In genomic region chr9:14599799-14600198, GRCm38 (mm10) we compare ENCODE assay signal across 32 mouse cellular contexts. TPM values are rescaled to one million over a fixed set of nuclear protein-coding genes. Genes with fewer than 3 reads are reported as not detected.
A peak's percentile ranks its signal among the peaks of the same experiment; 100 is the strongest.
DNase-seq lines count a peak whose midpoint lies in the region; ATAC-seq and TF ChIP-seq lines count a peak whose summit lies in the region.
"Had no signal": no experiment of that assay in that cellular context is flagged by ENCODE, and none has a peak within 500 bp of the region (broad histone marks: within the 10 kb centered on the region; RNA-seq: fewer than 3 reads in every experiment).

No protein-coding gene starts in this region.

- H3K4me2 ChIP-seq in lung, embryonic 14.5 days, result no peak overlapping the region
- no peak overlapping the region for H3K4me2 ChIP-seq in midbrain, embryonic 11.5 days
- no peak overlapping the region for H3K4me2 ChIP-seq in midbrain, postnatal 0 days (ENCODE audit: low read depth, low read length, poor library complexity, severe bottlenecking)
- H3K4me2 ChIP-seq: embryonic facial prominence, embryonic 12.5 days; forebrain, embryonic 12.5 days; heart, embryonic 15.5 days; hindbrain, embryonic 13.5 days; limb, embryonic 12.5 days; liver, embryonic 13.5 days; lung, embryonic 15.5 days; midbrain, embryonic 13.5 days had no signal

- H3K36me3 ChIP-seq in lung, embryonic 14.5 days (ENCODE audit: insufficient read depth), result peaks cover 20% of the 10 kb centered on the region
- peaks cover 3% of the 10 kb centered on the region; the same call in 1 of the 2 replicates for H3K36me3 ChIP-seq in midbrain, embryonic 11.5 days (ENCODE audit: control insufficient read depth, insufficient read depth, low read length)
- peaks cover 12% of the 10 kb centered on the region; the same call in 1 of the 2 replicates for H3K36me3 ChIP-seq in midbrain, postnatal 0 days (ENCODE audit: insufficient read depth, low read length)
- H3K36me3 ChIP-seq: liver, embryonic 13.5 days had no signal

- no peaks in the 10 kb centered on the region for H3K27me3 ChIP-seq in lung, embryonic 14.5 days (ENCODE audit: insufficient read depth, low read length)
- no peaks in the 10 kb centered on the region for H3K27me3 ChIP-seq in midbrain, embryonic 11.5 days (ENCODE audit: control insufficient read depth, insufficient read depth, low read length)
- H3K27me3 ChIP-seq in midbrain, postnatal 0 days (ENCODE audit: insufficient read depth, low read length), result no peaks in the 10 kb centered on the region
- H3K27me3 ChIP-seq: embryonic facial prominence, embryonic 12.5 days; forebrain, embryonic 12.5 days; heart, embryonic 15.5 days; hindbrain, embryonic 13.5 days; limb, embryonic 12.5 days; liver, embryonic 13.5 days; lung, embryonic 15.5 days; midbrain, embryonic 13.5 days; Patski had no signal

- WGBS in lung, embryonic 14.5 days, result 63% methylated on average over 5 of the region's 5 CpGs
- whole genome bisulfite sequencing in midbrain, embryonic 11.5 days, result 95% methylated on average over 5 of the region's 5 CpGs
- WGBS in midbrain, postnatal 0 days, result 77% methylated on average over 5 of the region's 5 CpGs

- H3K9ac ChIP-seq in lung, embryonic 14.5 days, result no peak overlapping the region
- H3K9ac ChIP-seq in midbrain, embryonic 11.5 days (ENCODE audit: low read length), result no peak overlapping the region
- H3K9ac ChIP-seq in midbrain, postnatal 0 days (replicated peaks; ENCODE audit: low read length, poor library complexity, severe bottlenecking), result no peak overlapping the region
- H3K9ac ChIP-seq: embryonic facial prominence, embryonic 12.5 days; forebrain, embryonic 12.5 days; forebrain, postnatal 0 days; heart, embryonic 15.5 days; hindbrain, embryonic 13.5 days; limb, embryonic 12.5 days; liver, embryonic 13.5 days; lung, embryonic 15.5 days; midbrain, embryonic 13.5 days had no signal

- intact Hi-C loops in gastrocnemius, adult 2 months (cut with DNase I), result loop anchor here (5.0 kb wide), 1 partner anchor 63 kb away; no protein-coding TSS in a partner anchor
- intact Hi-C loops in gastrocnemius, postnatal 36 days (cut with DNase I), result loop anchor here (5.0 kb wide), 1 partner anchor 53 kb away; no protein-coding TSS in a partner anchor

- H3K9me3 ChIP-seq in lung, embryonic 14.5 days (ENCODE audit: low read depth, low read length), result no peaks in the 10 kb centered on the region
- H3K9me3 ChIP-seq in midbrain, embryonic 11.5 days (ENCODE audit: control insufficient read depth, low read length), result no peaks in the 10 kb centered on the region
- no peaks in the 10 kb centered on the region for H3K9me3 ChIP-seq in midbrain, postnatal 0 days (ENCODE audit: low read length)
- H3K9me3 ChIP-seq: embryonic facial prominence, embryonic 12.5 days; forebrain, embryonic 12.5 days; heart, embryonic 15.5 days; hindbrain, embryonic 13.5 days; limb, embryonic 12.5 days; liver, embryonic 13.5 days; lung, embryonic 15.5 days; midbrain, embryonic 13.5 days had no signal

- no peak overlapping the region for H3K4me3 ChIP-seq in gastrocnemius, adult 2 months
- no peak overlapping the region for H3K4me3 ChIP-seq in lung, embryonic 14.5 days (ENCODE audit: low read depth, low read length)
- no peak overlapping the region for H3K4me3 ChIP-seq in midbrain, embryonic 11.5 days (ENCODE audit: low read depth, low read length)
- H3K4me3 ChIP-seq in midbrain, postnatal 0 days (ENCODE audit: low read depth, low read length), result no peak overlapping the region
- H3K4me3 ChIP-seq: embryonic facial prominence, embryonic 12.5 days; forebrain, embryonic 12.5 days; heart, embryonic 15.5 days; hindbrain, embryonic 13.5 days; limb, embryonic 12.5 days; liver, embryonic 13.5 days; lung, embryonic 15.5 days; megakaryocyte, embryonic 14.5 days; midbrain, embryonic 13.5 days had no signal

- DNase-seq in gastrocnemius, adult 2 months, result peak; percentile 65
- no peak for DNase-seq in gastrocnemius, postnatal 36 days
- DNase-seq in lung, embryonic 14.5 days, result peak; percentile 20
- no peak for DNase-seq in lung, postnatal 36 days
- peak; percentile 26 for DNase-seq in midbrain, embryonic 11.5 days (ENCODE audit: low spot score, missing footprints)
- DNase-seq in midbrain, postnatal 0 days (ENCODE audit: low spot score), result no peak
- DNase-seq in kidney, postnatal 10 days, result no peak
- DNase-seq: adrenal gland, postnatal 10 days; cerebellum, adult 9-10 months; cerebellum, postnatal 36 days; forebrain, postnatal 0 days; gastrocnemius, postnatal 25 days; heart, postnatal 4 days; kidney, adult 8-10 months; kidney, postnatal 14 days; layer of hippocampus, adult 9-11 months; liver, embryonic 13.5 days; retina, postnatal 1 day; right cerebral cortex, postnatal 14 days; thymus, postnatal 14 days had no signal

- H3K4me1 ChIP-seq in lung, embryonic 14.5 days (ENCODE audit: insufficient read depth), result no peaks in the 10 kb centered on the region
- no peaks in the 10 kb centered on the region for H3K4me1 ChIP-seq in midbrain, embryonic 11.5 days (ENCODE audit: control insufficient read depth, insufficient read depth, low read length)
- H3K4me1 ChIP-seq in midbrain, postnatal 0 days (ENCODE audit: insufficient read depth, low read length), result no peaks in the 10 kb centered on the region
- H3K4me1 ChIP-seq: forebrain, embryonic 12.5 days; hindbrain, embryonic 13.5 days; midbrain, embryonic 13.5 days had no signal

- peak overlapping the region; percentile 83 for H3K27ac ChIP-seq in gastrocnemius, adult 2 months
- H3K27ac ChIP-seq in lung, embryonic 14.5 days (ENCODE audit: low read depth), result no peak overlapping the region
- H3K27ac ChIP-seq in midbrain, embryonic 11.5 days (ENCODE audit: low read depth, low read length), result no peak overlapping the region
- no peak overlapping the region for H3K27ac ChIP-seq in midbrain, postnatal 0 days (ENCODE audit: low read depth, low read length)
- H3K27ac ChIP-seq: embryonic facial prominence, embryonic 12.5 days; forebrain, embryonic 12.5 days; heart, embryonic 15.5 days; hindbrain, embryonic 13.5 days; limb, embryonic 12.5 days; liver, embryonic 13.5 days; lung, embryonic 15.5 days; midbrain, embryonic 13.5 days had no signal

- no peak for ATAC-seq in lung, embryonic 14.5 days (ENCODE audit: insufficient read depth)
- ATAC-seq in midbrain, embryonic 11.5 days (ENCODE audit: low FRiP score), result no peak
- ATAC-seq in midbrain, postnatal 0 days (ENCODE audit: low FRiP score), result no peak
- ATAC-seq in neutrophil, adult 5-6 weeks (ENCODE audit: extremely low read depth, insufficient number of reproducible peaks, low FRiP score, poor library complexity, severe bottlenecking), result 0 out of 2 replicates have a peak, but pooled peaks have one; percentile 9
- ATAC-seq: forebrain, postnatal 0 days; intestine, embryonic 16.5 days; midbrain, embryonic 13.5 days; Patski had no signal

- no peak for TF ChIP-seq CTCF in gastrocnemius, adult 2 months (IDR thresholded peaks at IDR 0.05)
- TF ChIP-seq CTCF in lung, embryonic 14.5 days (IDR thresholded peaks at IDR 0.05; ENCODE audit: low read depth), result no peak
- TF ChIP-seq CTCF in midbrain, postnatal 0 days (IDR thresholded peaks at IDR 0.05), result no peak

RNA-seq across cellular contexts. Expression of gene Amotl1, which starts 45.1 kb away (rescaled TPM):
- total RNA-seq in gastrocnemius, adult 2 months (2021), result 100 to 1,000 TPM; 397 to 399 TPM
- total RNA-seq in gastrocnemius, postnatal 36 days (2021), result 100 to 1,000 TPM; 276 to 313 TPM
- 26.4 and 29.6 TPM in 2 replicates for polyA plus RNA-seq in lung, embryonic 14.5 days (2014; fragmentation: Nextera tagmentation; extraction: Ambion mirVana)
- polyA plus RNA-seq in midbrain, embryonic 11.5 days (2014; fragmentation: Nextera tagmentation; extraction: Ambion mirVana), result 14.8 and 15.2 TPM in 2 replicates
- 26.2 and 30.8 TPM in 2 replicates for total RNA-seq in midbrain, postnatal 0 days (2014; rRNA removed)
- 5.4 and 5.8 TPM in 2 replicates for polyA plus RNA-seq in midbrain, postnatal 0 days (2015; fragmentation: Nextera tagmentation; extraction: Ambion mirVana)
- total RNA-seq in neutrophil, adult 5-6 weeks (2017), result under 0.01 TPM in 2 replicates
- total RNA-seq: monocyte, adult 5-6 weeks had no signal

Comparison
In these comparisons a context has a peak if more than half of its experiments do, and no peak if none do; other contexts are left out.
1. DNase-seq: peak in gastrocnemius, adult 2 months (single experiment), lung, embryonic 14.5 days (single experiment) and midbrain, embryonic 11.5 days (single experiment); none in gastrocnemius, postnatal 36 days (0 of 2), lung, postnatal 36 days (single experiment), midbrain, postnatal 0 days (single experiment) and kidney, postnatal 10 days (single experiment).
2. RNA of gene Amotl1, which starts 45.1 kb away (total RNA-seq): 397 to 399 TPM in gastrocnemius, adult 2 months, 276 to 313 TPM in gastrocnemius, postnatal 36 days and 26.2 to 30.8 TPM in midbrain, postnatal 0 days; under 0.01 TPM in neutrophil, adult 5-6 weeks; every median in the first group is over 10 times any median in the second.